Mouse (Mus musculus): ENCODE data around the gene Enpp1.

Gene Enpp1

GRCm38 (mm10) chr10:24711480-24712366 is at the start of gene Enpp1:
TSS of gene Enpp1 (minus strand) at chr10:24712159.
- DNase-seq = peak; percentile 83 to 91

DNA sequence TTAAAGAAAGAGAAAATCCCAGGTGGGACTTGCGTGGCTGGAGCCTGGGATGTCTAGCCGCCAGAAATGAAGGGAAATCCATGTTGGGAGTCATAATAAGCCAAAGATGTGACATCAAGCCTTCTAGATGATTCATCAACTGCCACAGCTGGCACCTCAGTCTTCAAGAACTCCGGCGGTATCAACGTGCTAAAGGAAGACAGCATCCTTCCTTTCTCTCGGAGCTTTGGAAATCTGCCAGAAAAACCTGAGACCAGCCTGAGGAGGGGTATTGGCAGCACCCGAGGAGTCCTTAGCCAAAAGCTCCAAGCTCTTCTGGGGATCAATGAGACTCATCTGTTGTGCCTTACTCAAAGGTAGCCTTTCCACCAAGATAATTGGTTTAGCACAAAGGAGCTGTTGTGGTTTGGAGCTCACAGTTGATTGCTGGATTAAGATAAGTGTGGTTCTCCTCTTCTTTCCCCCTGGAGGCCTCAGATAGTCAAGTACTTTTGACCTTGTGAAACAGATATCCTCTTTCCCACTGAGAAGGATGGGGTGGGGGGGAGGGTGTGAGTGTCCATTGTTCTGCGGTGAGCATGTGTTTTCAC is 46.5 kb upstream of the Enpp1 start:
- no peak for DNase-seq

- no peak for DNase-seq
Observed at GRCm38 (mm10) chr10:24754874-24755540, 43.0 kb upstream of the Enpp1 start.

DNA sequence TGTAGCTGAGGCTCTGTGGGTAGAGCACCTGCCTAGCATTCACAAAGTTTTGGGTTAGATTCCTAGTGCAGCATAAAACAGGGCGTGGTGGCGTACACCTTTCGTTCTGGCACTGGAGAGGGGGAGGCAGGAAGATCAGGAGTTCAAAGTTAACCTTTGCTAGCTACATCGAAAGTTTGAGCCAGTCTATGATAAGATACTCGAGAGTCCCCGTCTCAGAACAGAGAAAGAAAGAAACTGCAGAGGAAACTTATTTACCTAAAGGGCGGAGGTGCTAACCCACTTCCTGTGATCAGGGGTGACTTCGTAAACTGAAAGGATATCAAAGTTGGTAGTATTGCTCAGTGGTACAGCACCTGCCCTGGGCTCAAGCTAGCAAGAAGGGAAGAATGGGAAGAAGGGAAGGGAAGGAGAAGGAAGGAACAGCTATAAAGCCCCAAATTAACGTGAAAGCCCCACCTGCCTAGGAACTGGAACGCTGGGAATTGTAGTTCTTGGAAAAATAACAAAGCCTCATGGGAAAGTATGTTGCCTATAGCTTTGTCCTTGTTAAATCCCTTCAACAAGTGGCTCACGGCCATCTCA is 42.4 kb upstream of the Enpp1 start:
- DNase-seq = no peak

GRCm38 (mm10) chr10:24753536-24754250 is 41.7 kb upstream of the Enpp1 start:
- peak; percentile 7 to 24 for DNase-seq

DNA sequence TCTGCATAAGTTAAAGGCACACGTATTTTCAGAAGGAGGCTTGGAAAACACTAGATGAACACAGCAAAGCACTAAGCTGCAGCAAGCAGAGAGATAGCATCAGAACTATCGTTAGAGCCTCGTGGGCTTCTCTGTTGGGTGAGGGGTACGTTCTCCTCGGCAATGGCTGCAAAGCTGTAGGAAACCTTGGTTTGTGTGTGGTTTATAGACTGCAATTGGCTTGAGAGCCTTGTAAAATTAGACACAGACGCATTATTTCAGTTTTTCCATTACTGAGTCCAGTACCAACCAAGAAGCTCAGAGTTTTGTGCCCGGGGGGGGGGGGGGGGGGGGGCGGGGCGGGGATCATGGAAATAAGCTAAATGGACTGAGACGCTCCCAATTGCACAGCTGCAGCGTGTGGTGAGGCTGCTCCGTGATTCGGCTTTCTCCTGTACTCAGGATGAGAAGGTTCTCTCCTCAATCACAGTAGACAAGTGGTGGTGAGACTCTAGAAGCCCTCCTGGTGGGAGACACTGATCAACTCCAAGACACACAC is 31.1 kb upstream of the Enpp1 start:
- no peak for DNase-seq

DNA sequence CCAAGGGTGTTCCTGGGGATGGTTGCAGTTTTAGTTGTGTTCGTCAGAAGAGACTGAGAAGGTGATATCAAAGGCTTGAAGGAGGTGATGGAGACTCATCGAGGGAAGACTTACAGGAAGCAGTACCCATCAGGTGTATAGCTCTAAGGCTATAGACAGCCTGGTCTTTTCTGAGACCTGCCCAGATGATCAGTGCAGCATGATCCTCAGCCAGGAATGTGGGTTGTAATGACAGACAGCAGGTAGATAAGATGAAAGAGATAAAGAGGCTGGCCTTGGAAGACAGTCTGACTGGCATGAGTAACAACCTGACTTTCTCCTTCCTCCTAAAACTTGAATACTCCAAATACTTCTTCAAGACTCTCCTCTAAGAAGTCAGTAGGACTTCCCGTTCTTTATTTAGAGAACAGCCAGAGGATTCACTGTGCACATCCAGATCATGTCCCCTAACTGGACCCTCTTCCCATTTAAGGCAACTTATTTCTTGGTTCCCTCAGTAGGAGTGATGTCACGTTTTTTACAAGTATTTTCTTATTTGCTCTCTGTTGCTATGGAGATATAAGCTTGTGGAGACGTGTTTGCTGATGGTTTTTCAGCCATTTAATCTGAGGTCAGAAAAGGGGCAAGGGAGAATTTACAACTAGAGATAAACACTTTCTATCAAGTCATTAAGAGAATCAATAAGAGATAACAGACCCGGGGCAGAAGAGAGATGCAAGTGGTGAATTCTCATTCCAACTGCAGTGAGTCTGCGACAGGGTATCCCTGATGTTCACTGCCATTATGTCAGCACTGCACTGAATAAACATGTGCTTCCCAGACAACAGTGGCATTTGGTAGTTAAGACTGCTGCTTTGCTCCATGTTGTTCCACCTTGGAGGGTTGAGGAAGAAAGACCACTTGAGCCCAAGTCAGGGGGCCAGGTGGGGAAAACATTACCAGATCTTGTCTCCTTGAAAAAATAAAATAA is 29.6 kb upstream of the Enpp1 start:
- no peak for DNase-seq

GRCm38 (mm10) chr10:24739171-24739570 is 27.2 kb upstream of the Enpp1 start:
- no peak for DNase-seq

DNA sequence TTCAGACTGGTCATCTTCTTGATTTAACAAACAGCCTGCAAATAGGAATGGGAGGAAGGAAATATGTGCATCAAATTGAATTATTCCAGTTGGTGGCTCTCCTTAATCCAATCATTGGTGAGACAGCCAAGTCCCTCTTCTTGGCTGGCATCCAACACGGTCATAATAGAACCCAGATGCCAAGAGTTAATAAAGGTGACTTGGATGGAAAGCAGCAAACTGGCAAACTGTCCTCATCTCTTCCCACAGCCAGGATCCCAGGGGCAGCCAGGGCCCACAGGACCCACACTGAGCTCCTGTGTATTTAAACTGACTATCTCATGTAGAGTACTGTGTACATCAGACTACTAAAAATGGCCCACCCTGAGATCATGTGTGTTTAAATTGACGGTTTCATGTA is 26.5 kb upstream of the Enpp1 start:
- DNase-seq = no peak

GRCm38 (mm10) chr10:24735027-24735777 is 23.2 kb upstream of the Enpp1 start:
- no peak for DNase-seq

DNA sequence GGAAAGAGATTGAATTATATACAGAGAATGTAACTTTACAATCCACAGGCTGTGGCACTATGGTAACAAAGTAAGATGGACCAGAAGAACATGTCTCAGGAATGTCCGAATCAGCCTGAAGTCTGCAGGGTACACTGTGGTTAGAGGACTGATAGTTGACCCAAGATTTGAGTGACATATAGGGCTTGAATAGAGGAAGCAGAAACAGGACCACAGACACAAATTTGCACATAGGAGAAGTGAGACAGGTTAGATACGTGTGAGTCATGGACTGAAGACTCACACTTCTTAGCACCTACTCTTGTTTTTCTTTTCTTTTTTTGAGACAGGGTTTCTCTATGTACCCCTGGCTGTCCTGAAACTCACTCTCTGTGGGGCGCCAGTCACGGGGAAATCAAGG is 15.5 kb upstream of the Enpp1 start:
- DNase-seq = no peak

DNA sequence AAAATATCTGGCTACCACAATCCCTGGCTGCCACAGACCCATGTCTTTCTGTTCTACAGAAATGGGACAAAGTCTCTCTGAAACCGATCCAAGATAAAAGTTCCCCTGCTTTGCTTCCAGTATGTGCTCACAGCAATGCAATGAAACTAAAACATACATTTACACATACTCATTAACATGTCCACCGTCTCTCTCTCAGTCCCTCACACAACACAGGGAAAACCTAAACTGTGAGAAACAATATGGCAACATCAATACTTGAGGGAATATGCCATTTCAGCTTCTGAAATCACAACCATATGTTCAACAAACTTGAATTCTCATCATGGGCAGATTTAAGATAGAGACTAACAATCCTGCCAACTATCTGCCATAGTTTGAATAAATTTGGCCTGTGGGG is 13.2 kb upstream of the Enpp1 start:
- DNase-seq = no peak

DNA sequence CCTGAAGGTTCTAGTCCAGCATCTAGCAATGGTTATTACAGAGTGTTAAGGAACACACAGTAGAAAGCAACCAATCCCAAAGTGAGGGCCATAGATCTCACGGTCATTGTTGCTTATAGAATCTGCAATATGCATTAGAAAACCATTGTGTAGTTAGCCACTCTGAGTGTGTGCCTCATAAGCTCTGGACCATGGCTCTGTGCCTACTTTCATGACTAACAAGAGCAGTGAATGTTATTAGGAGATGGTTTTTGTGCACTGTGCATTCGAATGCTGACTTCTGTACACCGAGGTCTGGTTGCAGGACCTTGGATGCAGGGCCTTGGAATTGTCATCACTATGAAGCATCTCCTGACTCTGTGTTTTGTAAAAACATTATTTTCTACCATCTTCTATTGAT is 9.9 kb upstream of the Enpp1 start:
- DNase-seq = no peak

GRCm38 (mm10) chr10:24719383-24719782 is 7.4 kb upstream of the Enpp1 start:
- DNase-seq = no peak

- DNase-seq = peak in 1 of 2 experiments; percentile 38
Observed at GRCm38 (mm10) chr10:24718720-24719119, 6.8 kb upstream of the Enpp1 start.

DNA sequence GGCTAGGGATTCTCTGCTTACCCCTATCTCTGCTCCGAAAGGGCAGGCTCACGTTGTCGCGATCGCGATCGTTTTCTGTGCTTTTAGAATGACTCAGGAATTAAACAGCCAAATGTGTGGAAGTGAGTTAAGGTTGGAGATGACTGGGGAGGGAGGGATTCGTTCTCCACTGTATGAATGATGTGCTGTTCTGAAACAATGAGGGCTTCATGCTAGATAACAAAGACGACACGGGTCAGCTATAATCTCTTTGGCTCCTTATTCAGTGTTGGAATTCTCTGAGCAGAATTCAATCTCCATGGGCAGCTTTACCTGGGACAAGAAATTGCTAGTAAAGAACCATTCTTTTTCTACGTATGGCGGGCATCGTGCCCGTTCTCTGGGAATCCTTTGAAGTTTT is 6.1 kb upstream of the Enpp1 start:
- DNase-seq = no peak

DNA sequence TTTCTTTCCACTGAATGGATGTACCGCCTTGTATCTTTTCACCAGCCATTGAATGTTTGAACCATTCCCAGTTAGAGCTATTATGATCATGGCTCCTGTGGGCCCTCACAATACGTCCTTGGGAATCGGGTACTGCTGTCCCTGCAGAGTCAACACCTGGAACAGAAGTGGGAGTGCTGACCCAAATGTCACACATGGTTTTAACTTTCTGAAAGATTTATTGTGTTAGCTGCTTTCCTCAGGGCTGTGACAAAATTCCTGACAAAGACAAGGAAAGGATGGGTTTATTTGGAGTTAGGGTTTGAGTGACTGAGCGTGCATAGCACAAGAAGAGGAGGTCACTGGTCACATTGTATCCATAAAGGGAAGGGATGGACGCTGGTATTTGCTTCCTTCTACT is 4.3 kb upstream of the Enpp1 start:
- DNase-seq = no peak

- no peak for DNase-seq
Observed at GRCm38 (mm10) chr10:24712901-24713300, 942 bp upstream of the Enpp1 start.

DNA sequence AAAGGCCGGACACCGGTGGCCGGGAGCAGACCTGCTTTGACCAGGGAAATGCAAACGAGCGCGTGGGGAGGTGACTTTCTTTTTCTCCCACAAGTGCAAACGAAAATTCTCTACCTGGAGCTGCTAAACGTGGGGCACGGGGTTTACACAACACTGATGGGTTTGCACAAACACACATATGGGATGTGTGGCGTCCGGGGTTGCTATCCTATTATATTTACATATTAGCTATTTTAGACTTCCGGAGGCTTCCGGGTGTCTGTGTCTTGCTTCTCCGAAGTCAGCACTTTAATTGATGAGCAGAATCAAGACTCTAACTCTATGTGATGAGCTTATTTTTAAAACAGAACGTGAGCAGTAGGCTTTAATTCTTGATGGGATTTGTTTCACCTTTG is 405 bp upstream of the Enpp1 start:
- no peak for DNase-seq

GRCm38 (mm10) chr10:24711071-24711470 is 888 bp downstream of the Enpp1 start:
- DNase-seq = peak in 1 of 2 experiments; percentile 18

Data from kidney, postnatal 36 days (tissue).